Mouse (Mus musculus) heart, embryonic 14.5 days (tissue): ENCODE measurements around the gene Ccdc117. TPM values are rescaled to one million over a fixed set of nuclear protein-coding genes. Genes with fewer than 3 reads are reported as not detected.

Experiments used
- ATAC-seq: fragments of 200-750 bp; cut with Nextera tagmentation; 2 replicates; pipeline ENCODE4 v1.8.0; 2017; ENCODE audit warnings: low read depth, moderate TSS enrichment; ENCODE audit not compliant: insufficient number of reproducible peaks, insufficient read depth, low FRiP score
- H3K27ac ChIP-seq, 2 experiments: fragments of 200-500 bp in 1 of 2; fragments of 300-500 bp in 1 of 2; sonication (generic) in 1 of 2; replicated peaks in 1 of 2; 2 replicates each; pipeline ENCODE4 v1.5.1; 2012 to 2014; ENCODE audit warnings: low read depth in 2 of 2, low read length in 2 of 2, control low read depth in 1 of 2, mild to moderate bottlenecking in 1 of 2, mixed read lengths in 1 of 2; ENCODE audit not compliant: control insufficient read depth in 1 of 2, insufficient read depth in 1 of 2
- H3K27me3 ChIP-seq: fragments of 300-500 bp; sonication (generic); 2 replicates; pipeline ENCODE4 v1.6.1; 2014; ENCODE audit warnings: mild to moderate bottlenecking, low read length, control low read depth; ENCODE audit not compliant: control insufficient read depth, insufficient read depth
- H3K36me3 ChIP-seq: fragments of 300-500 bp; sonication (generic); 2 replicates; pipeline ENCODE4 v1.6.1; 2014; ENCODE audit warnings: mild to moderate bottlenecking, control low read depth, low read length, mixed read lengths; ENCODE audit not compliant: control insufficient read depth, insufficient read depth
- H3K4me1 ChIP-seq, 2 experiments: fragments of 200-500 bp in 1 of 2; fragments of 300-500 bp in 1 of 2; sonication (generic) in 1 of 2; 2 replicates each; pipeline ENCODE4 v1.6.1; 2012 to 2014; ENCODE audit warnings: low read length in 2 of 2, control low read depth in 1 of 2, mixed read lengths in 1 of 2; ENCODE audit not compliant: control insufficient read depth in 2 of 2, insufficient read depth in 2 of 2
- H3K4me2 ChIP-seq: fragments of 300-500 bp; sonication (generic); 2 replicates; pipeline ENCODE4 v1.6.1; 2014; ENCODE audit warnings: mild to moderate bottlenecking, low read length
- H3K4me3 ChIP-seq, 2 experiments: fragments of 200-500 bp in 1 of 2; fragments of 300-500 bp in 1 of 2; sonication (generic) in 1 of 2; 2 replicates each; pipeline ENCODE4 v1.5.1; 2012 to 2014; ENCODE audit warnings: low read length in 2 of 2, mild to moderate bottlenecking in 2 of 2, control low read depth in 1 of 2, low read depth in 1 of 2, moderate library complexity in 1 of 2; ENCODE audit not compliant: control insufficient read depth in 1 of 2, insufficient read depth in 1 of 2
- H3K9ac ChIP-seq: fragments of 300-500 bp; sonication (generic); 2 replicates; pipeline ENCODE4 v1.6.1; 2014; ENCODE audit warnings: mild to moderate bottlenecking, low read length
- H3K9me3 ChIP-seq: fragments of 300-500 bp; sonication (generic); 2 replicates; pipeline ENCODE4 v1.6.1; 2016; ENCODE audit warnings: low read length, control low read depth; ENCODE audit not compliant: control insufficient read depth
- WGBS: fragments of 180-500 bp; shearing (Covaris S2); extraction: QIAGEN DNeasy Blood & Tissue Kit; methylation state at CpG from one replicate; pipeline ENCODE4 v1.1.7; 2014; 5-methylcytosine and 5-hydroxymethylcytosine counted together
- polyA plus RNA-seq: library from polyadenylated mRNA; unstranded; fragments of >200 nt; fragmentation: Nextera tagmentation; extraction: Ambion mirVana; gene quantifications from 2 replicates; pipeline ENCODE4 v1.2.1, GENCODE M21; 2014

The Ccdc117 gene
- polyA plus RNA-seq, 1 experiment from 2014 or later = 12.5 TPM

DNA sequence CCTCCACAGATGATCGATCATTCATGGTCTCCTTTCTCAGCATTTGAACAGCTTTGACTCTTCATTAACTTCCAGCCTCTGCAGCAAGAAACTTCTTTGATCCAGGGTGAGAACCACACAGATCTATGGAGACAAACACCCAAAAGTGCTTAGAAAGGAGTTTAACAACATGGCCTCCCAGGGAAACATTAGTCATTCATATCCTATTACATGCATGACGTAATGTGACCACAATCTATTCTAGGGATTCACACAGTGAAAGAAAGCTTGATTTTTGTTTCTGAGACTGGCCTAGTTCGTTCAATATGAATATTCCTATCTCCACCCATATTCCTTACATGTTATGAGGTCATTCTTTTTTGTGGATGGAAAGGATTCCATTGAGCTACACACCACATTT, 23.6 kb upstream of the Ccdc117 start:
- no peak for ATAC-seq
- Histone ChIP-seq H3K27ac (no peak overlapping the region), H3K9ac (no peak overlapping the region), H3K4me2 (no peak overlapping the region), H3K4me3 (no peak overlapping the region), H3K9me3 (no peaks in the 10 kb centered on the region), H3K36me3 (no peaks in the 10 kb centered on the region), H3K27me3 (no peaks in the 10 kb centered on the region), H3K4me1 (peaks cover 4% of the 10 kb centered on the region in 2 experiments; a peak in 3 of 4 replicates)
- WGBS = 86% methylated on average over 3 of the region's 3 CpGs

DNA sequence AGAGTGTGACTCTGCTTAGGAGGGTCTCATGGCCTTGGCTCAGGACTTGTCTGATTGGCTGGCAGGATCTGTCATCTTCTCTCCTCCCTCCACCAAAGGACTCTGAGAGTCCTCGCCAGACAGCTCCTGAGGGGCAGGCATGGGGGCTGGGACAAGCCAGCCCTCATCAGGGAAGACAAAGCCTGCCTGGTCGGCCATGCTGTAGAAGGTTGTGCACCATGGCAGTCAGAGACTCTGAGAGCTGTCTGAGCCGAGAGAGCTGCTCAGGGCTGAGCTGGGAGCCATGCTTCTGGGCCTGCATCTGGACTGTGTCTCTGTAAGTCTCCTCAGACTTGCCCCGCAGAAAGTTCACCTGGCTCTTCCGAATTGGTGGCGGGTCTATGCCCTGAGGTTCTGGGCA, 21.9 kb upstream of the Ccdc117 start:
- Histone ChIP-seq H3K27me3 (no peaks in the 10 kb centered on the region), H3K4me3 (no peak overlapping the region), H3K4me1 (peaks cover 4% of the 10 kb centered on the region in 2 experiments; a peak in 3 of 4 replicates), H3K27ac (no peak overlapping the region), H3K9me3 (no peaks in the 10 kb centered on the region), H3K4me2 (no peak overlapping the region), H3K36me3 (no peaks in the 10 kb centered on the region), H3K9ac (no peak overlapping the region)
- 62% methylated on average over 6 of the region's 6 CpGs for WGBS
- no peak for ATAC-seq

DNA sequence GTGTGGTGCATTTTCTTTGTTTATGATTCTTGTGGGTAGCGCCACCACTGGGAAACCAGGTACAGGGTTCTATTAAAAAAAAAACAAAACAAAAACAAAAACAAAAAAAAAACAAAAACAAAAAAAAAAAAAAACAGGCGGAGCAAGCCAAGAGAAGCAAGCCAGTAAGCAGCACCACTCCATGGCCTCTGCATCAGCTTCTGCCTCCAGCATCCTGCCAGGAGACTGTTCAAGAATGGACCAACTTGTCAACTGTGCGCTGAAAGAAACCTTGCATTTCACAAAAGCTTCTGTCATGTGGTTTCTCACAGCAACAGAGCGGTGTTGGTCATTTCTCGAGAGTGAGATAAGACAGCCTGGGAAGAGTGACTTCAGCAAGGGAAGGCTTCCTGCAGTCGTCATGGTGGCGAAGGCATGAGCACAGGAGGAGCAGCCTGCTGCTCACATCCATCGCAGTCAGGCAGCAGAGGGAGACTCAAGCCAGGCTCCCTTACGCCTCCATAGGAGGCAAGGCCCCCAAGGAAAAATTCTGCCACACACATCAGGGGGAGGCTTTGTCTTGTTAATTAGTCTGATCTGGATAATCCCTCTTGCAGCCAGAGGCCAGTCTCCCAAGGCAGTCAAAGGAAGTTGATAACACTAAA, 20.8 kb upstream of the Ccdc117 start:
- no peaks in the 10 kb centered on the region for H3K9me3 ChIP-seq
- peaks cover 4% of the 10 kb centered on the region in 2 experiments; a peak in 3 of 4 replicates for H3K4me1 ChIP-seq
- no peak overlapping the region for H3K4me3 ChIP-seq
- WGBS = 20% methylated on average over 9 of the region's 9 CpGs
- H3K4me2 ChIP-seq = no peak overlapping the region
- no peak overlapping the region for H3K27ac ChIP-seq
- no peaks in the 10 kb centered on the region for H3K27me3 ChIP-seq
- H3K9ac ChIP-seq = no peak overlapping the region
- no peaks in the 10 kb centered on the region for H3K36me3 ChIP-seq
- ATAC-seq = no peak

DNA sequence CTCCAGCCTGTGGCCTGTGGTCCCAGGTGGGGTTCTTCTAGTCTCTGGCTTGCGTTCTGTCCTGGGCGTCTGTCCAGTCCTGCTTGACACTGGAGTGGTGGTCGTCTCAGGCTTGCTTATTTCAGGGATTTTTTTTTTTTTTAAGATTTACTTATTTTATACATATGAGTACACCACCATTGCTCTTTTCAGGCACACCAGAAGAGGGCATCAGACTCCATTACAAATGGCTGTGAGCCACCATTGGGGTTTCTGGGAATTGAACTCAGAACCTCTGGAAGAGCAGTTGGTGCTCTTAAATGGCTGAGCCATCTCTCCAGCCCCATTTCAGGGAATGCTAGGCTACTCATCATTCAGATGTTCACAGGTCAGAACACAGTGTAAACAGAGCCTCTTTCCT, 18.3 kb upstream of the Ccdc117 start:
- Histone ChIP-seq H3K27me3 (no peaks in the 10 kb centered on the region), H3K9me3 (no peaks in the 10 kb centered on the region), H3K4me1 (peaks cover 4% of the 10 kb centered on the region in 2 experiments; a peak in 3 of 4 replicates), H3K27ac (no peak overlapping the region), H3K4me3 (no peak overlapping the region), H3K4me2 (no peak overlapping the region), H3K9ac (no peak overlapping the region), H3K36me3 (no peaks in the 10 kb centered on the region)
- ATAC-seq = no peak
- WGBS = 72% methylated on average over 3 of the region's 3 CpGs

DNA sequence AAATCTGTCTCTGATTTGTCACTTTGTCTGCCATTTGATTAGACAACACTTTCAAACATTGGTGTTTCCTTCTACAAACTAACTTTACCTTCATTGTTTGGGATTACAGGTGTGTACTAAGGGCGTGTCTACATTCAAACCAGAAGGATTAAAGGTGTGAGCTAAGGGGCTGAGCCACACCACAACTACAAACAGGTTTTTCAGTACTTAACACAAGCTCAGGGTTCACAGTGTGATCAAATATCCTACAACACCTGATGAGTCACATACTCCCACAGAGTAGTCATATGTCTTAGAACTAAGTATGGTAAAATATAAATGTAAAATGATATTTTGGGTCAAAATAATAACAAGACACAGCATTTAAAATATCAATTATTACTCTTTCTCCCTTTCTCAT, 9.9 kb upstream of the Ccdc117 start:
- ATAC-seq = no peak
- no peak overlapping the region for H3K4me2 ChIP-seq
- no peaks in the 10 kb centered on the region for H3K27me3 ChIP-seq
- 54% methylated on average over 1 of the region's 1 CpGs for WGBS
- no peak overlapping the region for H3K27ac ChIP-seq
- no peaks in the 10 kb centered on the region for H3K36me3 ChIP-seq
- H3K9me3 ChIP-seq = no peaks in the 10 kb centered on the region
- H3K4me1 ChIP-seq = no peaks in the 10 kb centered on the region
- H3K9ac ChIP-seq = no peak overlapping the region
- H3K4me3 ChIP-seq = no peak overlapping the region

DNA sequence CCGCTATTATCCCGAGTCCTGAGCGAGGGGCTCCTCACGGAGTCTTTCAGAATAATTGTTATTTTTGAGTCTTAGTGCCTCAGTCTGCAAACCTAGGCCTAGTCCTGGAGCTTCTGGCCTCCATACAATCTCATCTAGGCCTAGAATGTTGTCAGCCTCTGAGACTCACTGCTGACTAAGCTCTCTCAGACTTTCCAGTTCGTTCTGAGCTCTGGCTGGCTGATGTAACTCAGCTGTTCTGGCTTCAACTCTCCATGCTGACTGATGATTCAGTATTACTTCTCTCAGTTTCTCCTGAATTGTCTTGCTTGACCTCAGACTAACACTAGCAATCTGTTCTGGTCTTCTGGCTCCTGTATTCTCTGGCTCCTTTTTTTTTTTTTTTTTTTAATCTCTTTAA, 9.4 kb upstream of the Ccdc117 start:
- WGBS = 81% methylated on average over 5 of the region's 5 CpGs
- H3K4me3 ChIP-seq = no peak overlapping the region
- no peaks in the 10 kb centered on the region for H3K9me3 ChIP-seq
- no peak overlapping the region for H3K4me2 ChIP-seq
- H3K9ac ChIP-seq = no peak overlapping the region
- H3K27ac ChIP-seq = no peak overlapping the region
- H3K27me3 ChIP-seq = no peaks in the 10 kb centered on the region
- no peaks in the 10 kb centered on the region for H3K4me1 ChIP-seq
- ATAC-seq = no peak; the same call in 1 of the 2 replicates
- H3K36me3 ChIP-seq = no peaks in the 10 kb centered on the region

GRCm38 (mm10) chr11:5546693-5547092, 4.7 kb upstream of the Ccdc117 start:
- H3K9me3 ChIP-seq = no peaks in the 10 kb centered on the region
- no peaks in the 10 kb centered on the region; a peak in 1 of 4 replicates for H3K4me1 ChIP-seq
- no peaks in the 10 kb centered on the region for H3K27me3 ChIP-seq
- H3K27ac ChIP-seq = no peak overlapping the region
- H3K4me3 ChIP-seq = no peak overlapping the region
- no peak for ATAC-seq
- H3K9ac ChIP-seq = no peak overlapping the region
- WGBS = 57% methylated on average over 3 of the region's 3 CpGs
- H3K4me2 ChIP-seq = no peak overlapping the region
- H3K36me3 ChIP-seq = no peaks in the 10 kb centered on the region

- Histone ChIP-seq H3K4me2 (no peak overlapping the region), H3K4me3 (no peak overlapping the region), H3K27ac (no peak overlapping the region), H3K4me1 (peaks cover under 1 to 8% of the 10 kb centered on the region in 2 experiments; a peak in 3 of 4 replicates), H3K27me3 (no peaks in the 10 kb centered on the region), H3K9me3 (no peaks in the 10 kb centered on the region), H3K36me3 (no peaks in the 10 kb centered on the region), H3K9ac (no peak overlapping the region)
- 71% methylated on average over 4 of the region's 4 CpGs for WGBS
- ATAC-seq = no peak
Measured at GRCm38 (mm10) chr11:5545457-5545856, 3.5 kb upstream of the Ccdc117 start.
